Comparison of ENCODE assay signal across 28 mouse cellular contexts in genomic region chr3:52495401-52495800, GRCm38 (mm10).
DNase-seq lines count a peak whose midpoint lies in the region; ATAC-seq and TF ChIP-seq lines count a peak whose summit lies in the region.
"Had no signal": no experiment of that assay in that cellular context is flagged by ENCODE, and none has a peak within 500 bp of the region (broad histone marks: within the 10 kb centered on the region; RNA-seq: fewer than 3 reads in every experiment).

No protein-coding gene starts in this region.

- TF ChIP-seq CTCF in liver, postnatal 0 days (IDR thresholded peaks at IDR 0.05; ENCODE audit: low read depth): no peak

- H3K9me3 ChIP-seq in kidney, embryonic 14.5 days (ENCODE audit: control insufficient read depth, low read length): no peaks in the 10 kb centered on the region
- no peaks in the 10 kb centered on the region for H3K9me3 ChIP-seq in liver, postnatal 0 days (ENCODE audit: low read length)
- no peaks in the 10 kb centered on the region for H3K9me3 ChIP-seq in liver, embryonic 12.5 days (replicated peaks)
- H3K9me3 ChIP-seq: embryonic facial prominence, embryonic 10.5 days; embryonic facial prominence, embryonic 15.5 days; forebrain, embryonic 13.5 days; hindbrain, embryonic 10.5 days; limb, embryonic 13.5 days; liver, embryonic 15.5 days had no signal

- H3K9ac ChIP-seq in kidney, embryonic 14.5 days (ENCODE audit: low read depth, low read length): no peak overlapping the region
- no peak overlapping the region for H3K9ac ChIP-seq in liver, postnatal 0 days (replicated peaks)
- no peak overlapping the region for H3K9ac ChIP-seq in liver, embryonic 12.5 days
- H3K9ac ChIP-seq: embryonic facial prominence, embryonic 15.5 days; forebrain, embryonic 13.5 days; limb, embryonic 13.5 days; liver, embryonic 15.5 days had no signal

- ATAC-seq in kidney, embryonic 14.5 days (ENCODE audit: low FRiP score, low TSS enrichment): no peak
- ATAC-seq in liver, postnatal 0 days: peak; percentile 64
- ATAC-seq in liver, embryonic 12.5 days: no peak
- ATAC-seq: forebrain, embryonic 13.5 days; hindbrain, embryonic 16.5 days; midbrain, embryonic 16.5 days had no signal

- H3K36me3 ChIP-seq in kidney, embryonic 14.5 days (ENCODE audit: control insufficient read depth, insufficient read depth, low read length): no peaks in the 10 kb centered on the region
- no peaks in the 10 kb centered on the region for H3K36me3 ChIP-seq in liver, postnatal 0 days (replicated peaks; ENCODE audit: insufficient read depth, low read length)
- H3K36me3 ChIP-seq in liver, embryonic 12.5 days: no peaks in the 10 kb centered on the region
- H3K36me3 ChIP-seq: embryonic facial prominence, embryonic 10.5 days; embryonic facial prominence, embryonic 15.5 days; G1E; hindbrain, embryonic 10.5 days; limb, embryonic 13.5 days; liver, embryonic 15.5 days had no signal

- no peak overlapping the region for H3K4me2 ChIP-seq in kidney, embryonic 14.5 days (replicated peaks; ENCODE audit: low read depth, low read length)
- H3K4me2 ChIP-seq in liver, postnatal 0 days (ENCODE audit: low read depth, low read length): no peak overlapping the region
- H3K4me2 ChIP-seq in liver, embryonic 12.5 days: no peak overlapping the region
- H3K4me2 ChIP-seq: embryonic facial prominence, embryonic 15.5 days; forebrain, embryonic 13.5 days; limb, embryonic 13.5 days; liver, embryonic 15.5 days; midbrain, embryonic 11.5 days had no signal

- H3K27me3 ChIP-seq in kidney, embryonic 14.5 days (ENCODE audit: control insufficient read depth, insufficient read depth, low read length): no peaks in the 10 kb centered on the region
- no peaks in the 10 kb centered on the region for H3K27me3 ChIP-seq in liver, postnatal 0 days (ENCODE audit: insufficient read depth, low read length)
- H3K27me3 ChIP-seq in liver, embryonic 12.5 days (replicated peaks): no peaks in the 10 kb centered on the region
- H3K27me3 ChIP-seq: embryonic facial prominence, embryonic 15.5 days; forebrain, embryonic 13.5 days; limb, embryonic 13.5 days; liver, embryonic 15.5 days had no signal

- TF ChIP-seq EP300 in liver, postnatal 0 days (IDR thresholded peaks at IDR 0.05; ENCODE audit: low read depth): no peak

- peak; percentile 34 for DNase-seq in kidney, adult 18-20 months
- DNase-seq in liver, postnatal 0 days: no peak
- peak; percentile 57 to 80 for DNase-seq in kidney, postnatal 36 days
- no peak for DNase-seq in cerebellum, adult 18-20 months
- DNase-seq in adrenal gland, adult 8-10 months: no peak
- DNase-seq: adrenal gland, postnatal 14 days; cerebellum, adult 11-12 months; cerebellum, postnatal 14 days; gastrocnemius, postnatal 14 days; heart, postnatal 14 days; lung, postnatal 36 days; right cerebral cortex, postnatal 25 days; spleen, adult 18-20 months; thymus, adult 18-20 months; thymus, postnatal 36 days had no signal

- no peak overlapping the region for H3K27ac ChIP-seq in kidney, embryonic 14.5 days (ENCODE audit: low read depth, low read length)
- H3K27ac ChIP-seq in liver, postnatal 0 days (ENCODE audit: low read depth): no peak overlapping the region
- H3K27ac ChIP-seq in liver, embryonic 12.5 days: no peak overlapping the region
- H3K27ac ChIP-seq: embryonic facial prominence, embryonic 10.5 days; embryonic facial prominence, embryonic 15.5 days; forebrain, embryonic 13.5 days; hindbrain, embryonic 10.5 days; limb, embryonic 13.5 days; liver, embryonic 15.5 days; stomach, postnatal 0 days had no signal

- H3K4me3 ChIP-seq in kidney, embryonic 14.5 days (ENCODE audit: low read length): no peak overlapping the region
- H3K4me3 ChIP-seq in liver, postnatal 0 days (ENCODE audit: low read depth, low read length): no peak overlapping the region
- H3K4me3 ChIP-seq in liver, embryonic 12.5 days: no peak overlapping the region
- H3K4me3 ChIP-seq: embryonic facial prominence, embryonic 10.5 days; embryonic facial prominence, embryonic 15.5 days; forebrain, embryonic 13.5 days; hindbrain, embryonic 10.5 days; limb, embryonic 13.5 days; liver, embryonic 15.5 days had no signal

- H3K4me1 ChIP-seq in kidney, embryonic 14.5 days (ENCODE audit: control insufficient read depth, insufficient read depth, low read length): no peaks in the 10 kb centered on the region
- H3K4me1 ChIP-seq in liver, postnatal 0 days (ENCODE audit: insufficient read depth): peaks cover 4% of the 10 kb centered on the region
- H3K4me1 ChIP-seq in liver, embryonic 12.5 days: no peaks in the 10 kb centered on the region
- H3K4me1 ChIP-seq: embryonic facial prominence, embryonic 10.5 days; embryonic facial prominence, embryonic 15.5 days; forebrain, embryonic 13.5 days; hindbrain, embryonic 10.5 days; limb, embryonic 13.5 days; liver, embryonic 15.5 days had no signal

Comparison
In these comparisons a context has a peak if more than half of its experiments do, and no peak if none do; other contexts are left out.
1. DNase-seq: peak in kidney, adult 18-20 months (single experiment) and kidney, postnatal 36 days (2 of 2); none in liver, postnatal 0 days (single experiment), cerebellum, adult 18-20 months (0 of 2) and adrenal gland, adult 8-10 months (single experiment).